Comparison of ENCODE assay signal across 8 mouse cellular contexts in genomic region chr4:107453141-107453984, GRCm38 (mm10). TPM values are rescaled to one million over a fixed set of nuclear protein-coding genes. Genes with fewer than 3 reads are reported as not detected.
A peak's percentile ranks its signal among the peaks of the same experiment; 100 is the strongest.
DNase-seq lines count a peak whose midpoint lies in the region; ATAC-seq and TF ChIP-seq lines count a peak whose summit lies in the region.

No protein-coding gene starts in this region.

- TF ChIP-seq POLR2A in bone marrow, adult 2 months (IDR thresholded peaks at IDR 0.05; ENCODE audit: borderline replicate concordance, control insufficient read depth, low read depth, low read length): no peak

- no peaks in the 10 kb centered on the region for H3K36me3 ChIP-seq in heart, embryonic 11.5 days (ENCODE audit: control insufficient read depth, insufficient read depth, low read length)
- H3K36me3 ChIP-seq in liver, embryonic 12.5 days: no peaks in the 10 kb centered on the region
- no peaks in the 10 kb centered on the region for H3K36me3 ChIP-seq in neural tube, embryonic 11.5 days (ENCODE audit: control insufficient read depth, insufficient read depth, low read length)
- H3K36me3 ChIP-seq in stomach, embryonic 16.5 days (ENCODE audit: control insufficient read depth, insufficient read depth, low read length): no peaks in the 10 kb centered on the region

- H3K9me3 ChIP-seq in heart, embryonic 11.5 days (replicated peaks; ENCODE audit: control insufficient read depth, low read length): no peaks in the 10 kb centered on the region
- H3K9me3 ChIP-seq in liver, embryonic 12.5 days (replicated peaks): no peaks in the 10 kb centered on the region
- no peaks in the 10 kb centered on the region for H3K9me3 ChIP-seq in neural tube, embryonic 11.5 days (ENCODE audit: control insufficient read depth, low read length)
- no peaks in the 10 kb centered on the region for H3K9me3 ChIP-seq in stomach, embryonic 16.5 days (replicated peaks; ENCODE audit: control insufficient read depth, low read length)

- peak; percentile 92 for TF ChIP-seq CTCF in bone marrow, adult 2 months (IDR thresholded peaks at IDR 0.05; ENCODE audit: control insufficient read depth, insufficient read depth, low read length)

- 69% methylated on average over 16 of the region's 16 CpGs for WGBS in bone marrow, adult 2 months
- 55% methylated on average over 16 of the region's 16 CpGs for WGBS in heart, embryonic 11.5 days (ENCODE audit: insufficient replicate concordance)
- 53% methylated on average over 16 of the region's 16 CpGs for WGBS in liver, embryonic 12.5 days (ENCODE audit: insufficient replicate concordance)
- WGBS in neural tube, embryonic 11.5 days: 65% methylated on average over 16 of the region's 16 CpGs
- 59% methylated on average over 16 of the region's 16 CpGs for WGBS in stomach, embryonic 16.5 days

- H3K4me3 ChIP-seq in bone marrow, adult 2 months (replicated peaks; ENCODE audit: control insufficient read depth, low read depth, low read length): no peak overlapping the region
- no peak overlapping the region for H3K4me3 ChIP-seq in heart, embryonic 11.5 days (ENCODE audit: low read depth, low read length)
- no peak overlapping the region for H3K4me3 ChIP-seq in liver, embryonic 12.5 days
- no peak overlapping the region for H3K4me3 ChIP-seq in neural tube, embryonic 11.5 days (ENCODE audit: low read depth, low read length)
- no peak overlapping the region for H3K4me3 ChIP-seq in stomach, embryonic 16.5 days (replicated peaks; ENCODE audit: low read length)

- H3K4me1 ChIP-seq in bone marrow, adult 2 months (ENCODE audit: control insufficient read depth, insufficient read depth, low read length): no peaks in the 10 kb centered on the region
- peaks cover 5% of the 10 kb centered on the region; the same call in 1 of the 2 replicates for H3K4me1 ChIP-seq in heart, embryonic 11.5 days (ENCODE audit: control insufficient read depth, insufficient read depth, low read length)
- peaks cover 26% of the 10 kb centered on the region for H3K4me1 ChIP-seq in liver, embryonic 12.5 days
- H3K4me1 ChIP-seq in neural tube, embryonic 11.5 days (ENCODE audit: control insufficient read depth, insufficient read depth, low read length): no peaks in the 10 kb centered on the region
- 0 out of 2 replicates have a peak, but pooled peaks cover 3% of the 10 kb centered on the region for H3K4me1 ChIP-seq in stomach, embryonic 16.5 days (ENCODE audit: control insufficient read depth, insufficient read depth, low read length)

- H3K4me2 ChIP-seq in heart, embryonic 11.5 days: no peak overlapping the region
- no peak overlapping the region for H3K4me2 ChIP-seq in liver, embryonic 12.5 days
- H3K4me2 ChIP-seq in neural tube, embryonic 11.5 days (ENCODE audit: low read depth): no peak overlapping the region
- H3K4me2 ChIP-seq in stomach, embryonic 16.5 days (ENCODE audit: low read depth, low read length): no peak overlapping the region

- H3K27me3 ChIP-seq in heart, embryonic 11.5 days (ENCODE audit: control insufficient read depth, insufficient read depth, low read length): peaks cover 3% of the 10 kb centered on the region; the same call in 1 of the 2 replicates
- H3K27me3 ChIP-seq in liver, embryonic 12.5 days (replicated peaks): peaks cover 24% of the 10 kb centered on the region
- H3K27me3 ChIP-seq in neural tube, embryonic 11.5 days (ENCODE audit: control insufficient read depth, insufficient read depth, low read length): no peaks in the 10 kb centered on the region
- peaks cover 5% of the 10 kb centered on the region; the same call in 1 of the 2 replicates for H3K27me3 ChIP-seq in stomach, embryonic 16.5 days (ENCODE audit: control insufficient read depth, insufficient read depth, low read length)

- peak; percentile 73 for ATAC-seq in erythroblast, adult 5-6 weeks (replicated peaks; ENCODE audit: low FRiP score, poor library complexity, severe bottlenecking)
- 0 out of 2 replicates have a peak, but pooled peaks have one; percentile 57 for ATAC-seq in heart, embryonic 11.5 days (replicated peaks; ENCODE audit: insufficient number of reproducible peaks, low FRiP score, low TSS enrichment)
- ATAC-seq in liver, embryonic 12.5 days: peak; percentile 60
- ATAC-seq in neural tube, embryonic 11.5 days (ENCODE audit: insufficient read depth, low FRiP score, low TSS enrichment): peak; percentile 61
- peak; percentile 65 for ATAC-seq in stomach, embryonic 16.5 days (ENCODE audit: insufficient read depth, low FRiP score)

- H3K27ac ChIP-seq in bone marrow, adult 2 months (ENCODE audit: control insufficient read depth, insufficient read depth, low read depth, low read length, poor library complexity): no peak overlapping the region
- H3K27ac ChIP-seq in heart, embryonic 11.5 days (ENCODE audit: low read depth, low read length): no peak overlapping the region
- H3K27ac ChIP-seq in liver, embryonic 12.5 days: no peak overlapping the region
- H3K27ac ChIP-seq in neural tube, embryonic 11.5 days (ENCODE audit: low read depth, low read length): no peak overlapping the region
- no peak overlapping the region for H3K27ac ChIP-seq in stomach, embryonic 16.5 days (ENCODE audit: low read length)

- H3K9ac ChIP-seq in heart, embryonic 11.5 days (ENCODE audit: low read depth, low read length): no peak overlapping the region
- no peak overlapping the region for H3K9ac ChIP-seq in liver, embryonic 12.5 days
- no peak overlapping the region for H3K9ac ChIP-seq in neural tube, embryonic 11.5 days (ENCODE audit: low read length)
- no peak overlapping the region for H3K9ac ChIP-seq in stomach, embryonic 16.5 days (ENCODE audit: low read length)

- DNase-seq in 416B (ENCODE audit: low read depth): peak; percentile 80
- peak; percentile 90 for DNase-seq in kidney, postnatal 14 days
- peak; percentile 93 for DNase-seq in neural tube, embryonic 11.5 days (ENCODE audit: low spot score)

RNA-seq across cellular contexts. Expression of gene Glis1, which starts 19.0 kb away (rescaled TPM):
- not detected in 2 replicates for polyA plus RNA-seq in bone marrow, adult 2 months (2011; ENCODE audit: insufficient read depth, insufficient read length, low replicate concordance, missing spikeins)
- not detected in 2 replicates for total RNA-seq in erythroblast, adult 5-6 weeks (2015; ENCODE audit: low replicate concordance)
- total RNA-seq in erythroblast, adult 5-6 weeks (2017; ENCODE audit: low replicate concordance): not detected in 2 replicates
- 0.80 and 0.94 TPM in 2 replicates for polyA plus RNA-seq in heart, embryonic 11.5 days (2014; fragmentation: Nextera tagmentation; extraction: Ambion mirVana)
- 0.24 and 0.32 TPM in 2 replicates for polyA plus RNA-seq in liver, embryonic 12.5 days (2016; fragmentation: Nextera tagmentation; extraction: Ambion mirVana)
- 2.4 and 6.4 TPM in 2 replicates for polyA plus RNA-seq in neural tube, embryonic 11.5 days (2014; fragmentation: Nextera tagmentation; extraction: Ambion mirVana)
- polyA plus RNA-seq in stomach, embryonic 16.5 days (2015; fragmentation: Nextera tagmentation; extraction: Ambion mirVana): 0.21 and 0.87 TPM in 2 replicates
